Mouse (Mus musculus): ENCODE results near the gene Paqr4.
A peak's percentile ranks its signal among the peaks of the same experiment; 100 is the strongest.

Paqr4 gene

GRCm38 (mm10) chr17:23749400-23750191, 8.9 kb upstream of the Paqr4 start:
- no peak for DNase-seq (ENCODE audit: low spot score)

GRCm38 (mm10) chr17:23748631-23749391, 8.1 kb upstream of the Paqr4 start:
- DNase-seq (ENCODE audit: low spot score), result peak; percentile 66

GRCm38 (mm10) chr17:23748026-23748425, 7.4 kb upstream of the Paqr4 start:
- no peak for DNase-seq (ENCODE audit: low spot score)

GRCm38 (mm10) chr17:23747471-23747870, 6.8 kb upstream of the Paqr4 start:
- no peak for DNase-seq (ENCODE audit: low spot score)

GRCm38 (mm10) chr17:23746767-23747166, 6.1 kb upstream of the Paqr4 start:
- DNase-seq (ENCODE audit: low spot score), result no peak

- DNase-seq (ENCODE audit: low spot score), result peak; percentile 36
These were observed 5.6 kb upstream of the Paqr4 start for GRCm38 (mm10) chr17:23746311-23746710.

GRCm38 (mm10) chr17:23745301-23746251, 4.9 kb upstream of the Paqr4 start, which contains the start of gene Kremen2:
Kremen2 (minus strand) TSS chr17:23745833.
- no peak for DNase-seq (ENCODE audit: low spot score)

GRCm38 (mm10) chr17:23744651-23745050, 4.0 kb upstream of the Paqr4 start:
- no peak for DNase-seq (ENCODE audit: low spot score)

GRCm38 (mm10) chr17:23744076-23744475, 3.4 kb upstream of the Paqr4 start:
- DNase-seq (ENCODE audit: low spot score), result no peak

- DNase-seq (ENCODE audit: low spot score), result no peak
These were observed 2.3 kb upstream of the Paqr4 start for GRCm38 (mm10) chr17:23742941-23743340.

GRCm38 (mm10) chr17:23742210-23742793, 1.6 kb upstream of the Paqr4 start:
- peak; percentile 70 for DNase-seq (ENCODE audit: low spot score)

- no peak for DNase-seq (ENCODE audit: low spot score)
These were observed 917 bp upstream of the Paqr4 start for GRCm38 (mm10) chr17:23741359-23742209.

- peak; percentile 77 for DNase-seq (ENCODE audit: low spot score)
These were observed 507 bp downstream of the Paqr4 start for GRCm38 (mm10) chr17:23740136-23740584.

- no peak for DNase-seq (ENCODE audit: low spot score)
These were observed 1.2 kb downstream of the Paqr4 start for GRCm38 (mm10) chr17:23739202-23740135.

- DNase-seq (ENCODE audit: low spot score), result no peak
These were observed 1.8 kb downstream of the Paqr4 start for GRCm38 (mm10) chr17:23738836-23739201.

GRCm38 (mm10) chr17:23737493-23738445, 2.9 kb downstream of the Paqr4 start:
- DNase-seq (ENCODE audit: low spot score), result no peak

- DNase-seq (ENCODE audit: low spot score), result no peak
These were observed 6.3 kb downstream of the Paqr4 start for GRCm38 (mm10) chr17:23734341-23734740.

GRCm38 (mm10) chr17:23730441-23730840, 10.2 kb downstream of the Paqr4 start:
- no peak for DNase-seq (ENCODE audit: low spot score)

Measured in T-cell, adult 2 months (primary cell).